Mouse (Mus musculus): ENCODE measurements around the gene Gpr4. TPM values are rescaled to one million over a fixed set of nuclear protein-coding genes. Genes with fewer than 3 reads are reported as not detected.

The Gpr4 gene
- total and polyA plus RNA-seq, 3 experiments = 0.04 to 0.31 TPM; not detected in 1

DNA sequence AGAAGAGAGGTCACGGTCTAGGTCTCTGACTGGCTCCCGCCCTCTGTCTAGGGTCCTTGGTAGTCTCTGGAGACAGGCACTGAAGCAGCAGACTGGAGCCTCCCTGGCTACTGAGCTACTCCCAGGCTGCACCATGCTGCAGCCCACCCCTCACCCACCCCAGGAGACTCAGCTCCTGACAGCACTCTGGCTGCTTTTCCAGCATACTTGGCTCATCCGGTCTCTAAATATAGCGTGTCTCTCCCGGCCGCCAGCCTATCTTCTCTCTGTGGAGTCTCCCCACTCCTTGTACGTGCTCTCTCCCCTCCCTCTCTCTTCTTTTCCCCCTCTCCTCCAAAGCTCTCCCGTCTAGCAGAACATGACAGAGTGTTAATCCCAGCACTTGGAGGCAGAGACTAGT lies 42.2 kb upstream of the Gpr4 start:
- DNase-seq (ENCODE audit: extremely low read depth) = no peak
- H3K79me2 ChIP-seq (replicated peaks; ENCODE audit: control insufficient read depth, extremely low read depth, insufficient read depth, poor library complexity, severe bottlenecking) = no peaks in the 10 kb centered on the region
- H3K27ac ChIP-seq (ENCODE audit: insufficient read depth, low read depth) = no peak overlapping the region
- in situ Hi-C loops (cut with MboI; ENCODE audit: low pct_ligation_motif_present, low pct_unique_long_range_greater_than_20kb, low sequenced_read_pairs) = no loop called here
- TF ChIP-seq MAFK (IDR thresholded peaks at IDR 0.05; ENCODE audit: insufficient replicate concordance, low read length) (no peak), ETS1 (conservative IDR thresholded peaks at IDR 0.05; ENCODE audit: low read depth, low read length) (no peak), ZMIZ1 (IDR thresholded peaks at IDR 0.05; ENCODE audit: low read depth, low read length) (no peak), ZC3H11A (IDR thresholded peaks at IDR 0.05; ENCODE audit: low read depth, low read length) (no peak), EP300 (IDR thresholded peaks at IDR 0.05; ENCODE audit: low read length) (no peak), BHLHE40 (IDR thresholded peaks at IDR 0.05; ENCODE audit: low read depth, low read length) (no peak), ELF1 (IDR thresholded peaks at IDR 0.05; ENCODE audit: low read depth, low read length) (no peak), IRF4 (IDR thresholded peaks at IDR 0.05; ENCODE audit: low read depth, low read length) (no peak), TBP (conservative IDR thresholded peaks at IDR 0.05; ENCODE audit: low read depth, low read length) (no peak), TCF12 (IDR thresholded peaks at IDR 0.05; ENCODE audit: low read depth, low read length) (no peak), E2F4 (IDR thresholded peaks at IDR 0.05; ENCODE audit: insufficient replicate concordance, low read depth, low read length) (no peak), HCFC1 (IDR thresholded peaks at IDR 0.05; ENCODE audit: low read depth, low read length) (no peak), USF1 (IDR thresholded peaks at IDR 0.05; ENCODE audit: low read depth, low read length) (no peak), KAT2A (IDR thresholded peaks at IDR 0.05; ENCODE audit: insufficient replicate concordance, low read length) (no peak), CHD1 (IDR thresholded peaks at IDR 0.05; ENCODE audit: low read depth, low read length) (no peak), MYC (IDR thresholded peaks at IDR 0.05; ENCODE audit: low read depth, low read length) (no peak), MAZ (IDR thresholded peaks at IDR 0.05; ENCODE audit: low read depth, low read length) (no peak), PAX5 (IDR thresholded peaks at IDR 0.05; ENCODE audit: low read length) (no peak), GABPA (IDR thresholded peaks at IDR 0.05; ENCODE audit: insufficient replicate concordance, low read depth, low read length) (no peak)
- peaks cover under 1 to 14% of the 10 kb centered on the region in 2 experiments; a peak in 2 of 4 replicates for H3K4me1 ChIP-seq (ENCODE audit: control insufficient read depth in 1 of 2, insufficient read depth in 2 of 2)
- peaks cover 15% of the 10 kb centered on the region for H3K9me3 ChIP-seq (replicated peaks; ENCODE audit: low read length)
- H3K9ac ChIP-seq (ENCODE audit: insufficient read depth, low read depth) = no peak overlapping the region
- no peak overlapping the region for H3K4me3 ChIP-seq (replicated peaks in 1 of 3; ENCODE audit: low read depth in 2 of 3, low read length in 2 of 3, poor library complexity in 1 of 3)
- peaks cover 72% of the 10 kb centered on the region for H3K27me3 ChIP-seq (replicated peaks)
- no peak overlapping the region for H3K4me2 ChIP-seq (ENCODE audit: insufficient read depth, low read depth, poor library complexity, severe bottlenecking)
- dilution Hi-C loops (cut with MboI; ENCODE audit: extremely low pct_ligation_motif_present, extremely low pct_unique_long_range_greater_than_20kb, low sequenced_read_pairs) = no loop called here
- no peaks in the 10 kb centered on the region for H3K36me3 ChIP-seq (replicated peaks in 1 of 2; ENCODE audit: control insufficient read depth in 1 of 2, insufficient read depth in 1 of 2, low read length in 1 of 2)

DNA sequence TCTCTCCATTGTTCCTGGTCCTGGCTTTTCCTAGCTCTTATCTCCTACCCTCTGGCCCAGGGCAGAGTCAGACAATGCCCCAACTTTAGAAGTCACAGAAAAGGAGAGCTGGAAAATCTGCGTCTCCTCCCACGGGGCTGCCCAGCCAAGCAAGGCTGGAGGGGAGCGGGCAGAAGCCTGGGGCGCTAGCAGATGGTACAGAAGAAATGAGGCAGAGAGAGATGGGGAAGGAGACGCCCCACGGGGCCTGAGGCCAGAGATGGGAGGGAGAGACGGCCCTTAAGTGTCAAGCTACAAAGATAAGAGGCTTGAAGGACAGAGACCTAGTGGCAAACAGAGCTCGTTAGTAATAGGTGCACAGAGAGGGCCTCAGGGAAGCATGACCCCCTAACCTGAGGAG lies 40.5 kb upstream of the Gpr4 start:
- peaks cover 0 to 14% of the 10 kb centered on the region in 2 experiments; a peak in 2 of 4 replicates for H3K4me1 ChIP-seq (ENCODE audit: control insufficient read depth in 1 of 2, insufficient read depth in 2 of 2)
- H3K27me3 ChIP-seq (replicated peaks) = peaks cover 67% of the 10 kb centered on the region
- in situ Hi-C loops (cut with MboI; ENCODE audit: low pct_ligation_motif_present, low pct_unique_long_range_greater_than_20kb, low sequenced_read_pairs) = no loop called here
- dilution Hi-C loops (cut with MboI; ENCODE audit: extremely low pct_ligation_motif_present, extremely low pct_unique_long_range_greater_than_20kb, low sequenced_read_pairs) = no loop called here
- no peak overlapping the region for H3K4me2 ChIP-seq (ENCODE audit: insufficient read depth, low read depth, poor library complexity, severe bottlenecking)
- H3K4me3 ChIP-seq (replicated peaks in 1 of 3; ENCODE audit: low read depth in 2 of 3, low read length in 2 of 3, poor library complexity in 1 of 3) = no peak overlapping the region
- no peak for DNase-seq (ENCODE audit: extremely low read depth)
- TF ChIP-seq POLR2AphosphoS2 (IDR thresholded peaks at IDR 0.05; ENCODE audit: low read depth, low read length) (no peak), CHD1 (IDR thresholded peaks at IDR 0.05; ENCODE audit: low read depth, low read length) (no peak)
- H3K9ac ChIP-seq (ENCODE audit: insufficient read depth, low read depth) = no peak overlapping the region
- H3K27ac ChIP-seq (ENCODE audit: insufficient read depth, low read depth) = no peak overlapping the region
- no peaks in the 10 kb centered on the region for H3K36me3 ChIP-seq (replicated peaks in 1 of 2; ENCODE audit: control insufficient read depth in 1 of 2, insufficient read depth in 1 of 2, low read length in 1 of 2)
- peaks cover 14% of the 10 kb centered on the region for H3K9me3 ChIP-seq (replicated peaks; ENCODE audit: low read length)
- H3K79me2 ChIP-seq (replicated peaks; ENCODE audit: control insufficient read depth, extremely low read depth, insufficient read depth, poor library complexity, severe bottlenecking) = no peaks in the 10 kb centered on the region

Measured in CH12.LX (cell line).